Mouse (Mus musculus) lung, postnatal 0 days (tissue): Measurements from ENCODE around the gene Npnt. TPM values are rescaled to one million over a fixed set of nuclear protein-coding genes. Genes with fewer than 3 reads are reported as not detected.
A peak's percentile ranks its signal among the peaks of the same experiment; 100 is the strongest.

Experiments
- ATAC-seq: fragments of 200-750 bp; cut with Nextera tagmentation; 2 replicates; pipeline ENCODE4 v1.8.0; 2017; ENCODE audit warnings: moderate library complexity
- DNase-seq: peaks from one replicate; pipeline ENCODE4 v3.0.0-alpha.2; 2016; ENCODE audit warnings: low spot score
- H3K27ac ChIP-seq: fragments of 300-500 bp; sonication (generic); 2 replicates; pipeline ENCODE4 v1.5.1; 2014; ENCODE audit warnings: antibody characterized with exemption, mild to moderate bottlenecking, low read length, mixed read lengths
- H3K27me3 ChIP-seq: fragments of 300-500 bp; sonication (generic); replicated peaks from 2 replicates; pipeline ENCODE4 v1.6.1; 2014; ENCODE audit warnings: low read length, mixed read lengths; ENCODE audit not compliant: insufficient read depth
- H3K36me3 ChIP-seq: fragments of 300-500 bp; sonication (generic); 2 replicates; pipeline ENCODE4 v1.6.1; 2014; ENCODE audit warnings: low read length, mixed read lengths; ENCODE audit not compliant: insufficient read depth
- H3K4me1 ChIP-seq: fragments of 300-500 bp; sonication (generic); 2 replicates; pipeline ENCODE4 v1.6.1; 2014; ENCODE audit warnings: antibody characterized with exemption, low read depth, low read length, mixed read lengths; ENCODE audit not compliant: insufficient read depth
- H3K4me2 ChIP-seq: fragments of 300-500 bp; sonication (generic); replicated peaks from 2 replicates; pipeline ENCODE4 v1.6.1; 2014; ENCODE audit warnings: low read depth, mild to moderate bottlenecking, low read length, moderate library complexity, mixed read lengths
- H3K4me3 ChIP-seq: fragments of 300-500 bp; sonication (generic); 2 replicates; pipeline ENCODE4 v1.5.1; 2014; ENCODE audit warnings: low read depth, low read length
- H3K9ac ChIP-seq: fragments of 300-500 bp; sonication (generic); replicated peaks from 2 replicates; pipeline ENCODE4 v1.6.1; 2014; ENCODE audit warnings: low read depth, mild to moderate bottlenecking
- H3K9me3 ChIP-seq: fragments of 300-500 bp; sonication (generic); 2 replicates; pipeline ENCODE4 v1.6.1; 2016; ENCODE audit warnings: low read length, mixed read lengths
- CTCF ChIP-seq: IDR thresholded peaks from 2 replicates; pipeline ENCODE4 v1.5.1; 2016; ENCODE audit warnings: antibody characterized with exemption, mild to moderate bottlenecking
- EP300 ChIP-seq: IDR thresholded peaks from 2 replicates; pipeline ENCODE4 v1.6.1; 2016; ENCODE audit warnings: antibody characterized with exemption, mild to moderate bottlenecking, control low read depth
- WGBS: fragments of 180-500 bp; shearing (Covaris S2); extraction: QIAGEN DNeasy Blood & Tissue Kit; methylation state at CpG from one replicate; pipeline ENCODE4 v1.1.7; 2014; 5-methylcytosine and 5-hydroxymethylcytosine counted together
- polyA plus RNA-seq: library from polyadenylated mRNA; unstranded; fragments of >200 nt; fragmentation: Nextera tagmentation; extraction: Ambion mirVana; gene quantifications from 2 replicates; pipeline ENCODE4 v1.2.1, GENCODE M21; 2015

Gene Npnt
- polyA plus RNA-seq, 1 experiment from 2014 or later: 352 TPM

DNA sequence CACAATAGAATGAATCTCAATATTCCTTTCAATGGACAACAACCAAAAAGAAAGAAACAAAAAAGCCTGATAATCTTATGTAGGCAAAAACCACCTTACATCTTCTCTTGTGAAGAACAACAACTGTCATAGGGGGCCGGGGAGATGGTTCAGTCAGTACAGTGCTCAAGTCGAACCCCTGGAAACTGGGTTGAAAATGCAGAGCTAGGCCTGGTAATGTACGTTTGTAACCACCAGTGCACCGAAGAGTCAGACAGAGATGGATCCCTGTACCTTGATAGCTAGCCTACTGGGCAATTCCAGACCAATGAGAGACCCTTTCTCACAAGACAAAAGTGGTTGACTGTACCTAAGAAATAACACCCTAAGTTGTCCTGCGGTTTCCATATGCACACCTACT, 47.2 kb downstream of the Npnt start:
- no peak overlapping the region for H3K9ac ChIP-seq
- no peak for ATAC-seq
- no peak overlapping the region for H3K27ac ChIP-seq
- peaks cover 19% of the 10 kb centered on the region for H3K36me3 ChIP-seq
- no peak for DNase-seq
- TF ChIP-seq CTCF (no peak), EP300 (no peak)
- 91% methylated on average over 5 of the region's 5 CpGs for WGBS
- H3K27me3 ChIP-seq: no peaks in the 10 kb centered on the region
- H3K4me2 ChIP-seq: no peak overlapping the region
- H3K4me3 ChIP-seq: no peak overlapping the region
- H3K4me1 ChIP-seq: no peaks in the 10 kb centered on the region
- no peaks in the 10 kb centered on the region for H3K9me3 ChIP-seq

DNA sequence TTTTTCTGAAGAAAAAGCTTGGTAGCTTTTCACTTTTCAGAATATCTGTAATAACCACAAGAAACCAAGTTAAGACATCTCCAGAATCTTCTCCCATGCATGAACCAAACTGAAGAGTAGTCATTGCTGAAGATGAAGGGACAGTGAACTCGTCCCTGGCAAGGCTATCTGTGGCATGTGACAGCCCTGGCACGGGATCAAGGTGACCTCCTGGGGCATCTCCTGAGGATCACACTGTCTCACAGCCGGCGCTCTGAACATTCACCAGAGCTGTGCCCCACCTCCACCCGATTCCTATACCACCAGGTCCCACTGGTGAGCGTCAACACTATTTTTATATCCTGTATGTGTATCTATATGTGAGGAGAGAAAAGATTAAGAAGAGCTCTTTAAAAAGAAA, 47.9 kb downstream of the Npnt start:
- H3K27me3 ChIP-seq: no peaks in the 10 kb centered on the region
- TF ChIP-seq CTCF (no peak), EP300 (no peak)
- no peak overlapping the region for H3K4me3 ChIP-seq
- ATAC-seq: no peak
- no peak overlapping the region for H3K9ac ChIP-seq
- WGBS: 69% methylated on average over 6 of the region's 6 CpGs
- no peaks in the 10 kb centered on the region for H3K9me3 ChIP-seq
- peaks cover 12% of the 10 kb centered on the region for H3K36me3 ChIP-seq
- no peaks in the 10 kb centered on the region for H3K4me1 ChIP-seq
- H3K27ac ChIP-seq: no peak overlapping the region
- DNase-seq: no peak
- H3K4me2 ChIP-seq: no peak overlapping the region

DNA sequence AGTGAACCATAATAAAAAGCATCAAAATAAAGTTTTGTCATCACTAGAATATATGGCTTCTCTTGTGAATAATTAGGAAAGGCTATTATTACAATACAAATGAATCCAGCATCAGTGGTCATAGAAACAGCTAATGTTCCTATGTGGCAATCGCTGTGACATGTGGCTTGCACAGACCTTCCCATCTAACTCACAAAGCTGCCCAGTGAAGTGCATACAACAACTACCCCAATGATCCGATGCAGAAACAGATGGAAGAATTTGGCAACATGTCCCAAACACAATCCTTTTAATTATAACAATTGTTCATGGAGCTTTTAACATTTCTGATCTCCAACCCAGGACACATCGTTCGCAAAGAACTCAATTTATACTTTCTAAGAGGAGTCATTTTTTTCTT, 52.2 kb downstream of the Npnt start:
- Histone ChIP-seq H3K9ac (no peak overlapping the region), H3K27ac (no peak overlapping the region)
- WGBS: 86% methylated on average over 4 of the region's 4 CpGs

DNA sequence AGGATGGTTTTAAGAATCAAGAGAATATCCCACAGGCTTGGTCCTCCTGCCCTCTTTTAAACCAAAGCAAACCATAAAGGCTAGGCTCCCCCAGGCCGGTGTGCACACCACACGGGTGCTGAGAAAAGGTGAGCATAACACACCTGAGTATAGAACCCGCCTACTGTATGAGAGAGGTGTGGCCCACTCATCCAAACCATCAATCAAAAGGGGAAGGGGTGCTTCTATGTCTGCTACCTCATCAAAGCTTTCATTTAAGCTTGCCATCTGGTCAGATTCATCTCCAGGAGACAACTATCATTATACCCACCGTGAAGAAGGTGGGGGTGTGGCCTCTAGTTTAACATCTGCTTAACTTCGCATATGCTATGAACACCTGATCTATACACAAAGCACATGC, 52.7 kb downstream of the Npnt start:
- TF ChIP-seq CTCF (no peak), EP300 (no peak)
- WGBS: 88% methylated on average over 5 of the region's 5 CpGs

More for the DNA sequence above, 52.2 kb downstream of the Npnt start:
- Histone ChIP-seq H3K36me3 (no peaks in the 10 kb centered on the region), H3K4me2 (no peak overlapping the region), H3K27me3 (no peaks in the 10 kb centered on the region), H3K4me3 (no peak overlapping the region), H3K4me1 (no peaks in the 10 kb centered on the region), H3K9me3 (no peaks in the 10 kb centered on the region)
- DNase-seq: no peak
- TF ChIP-seq CTCF (no peak), EP300 (no peak)
- no peak for ATAC-seq

DNA sequence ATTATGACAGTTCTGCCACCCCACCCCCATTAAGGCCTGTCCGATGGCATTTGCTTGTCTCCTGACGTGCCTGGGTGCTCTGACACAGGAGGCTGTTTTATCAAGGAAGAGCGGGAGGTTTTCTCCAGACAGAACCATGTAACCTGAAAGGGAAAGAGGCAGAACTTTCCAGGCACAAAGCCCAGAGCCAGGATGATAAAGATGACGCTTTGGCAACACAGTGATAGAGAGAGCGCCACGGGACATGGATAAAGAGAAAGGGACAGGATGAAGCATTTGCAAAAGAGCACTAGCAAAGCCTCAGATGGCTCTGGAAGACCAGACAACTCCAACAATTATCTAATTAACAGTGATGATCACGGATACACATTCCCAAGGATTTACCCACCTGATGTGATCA, 56.0 kb downstream of the Npnt start:
- Histone ChIP-seq H3K4me3 (no peak overlapping the region), H3K9me3 (no peaks in the 10 kb centered on the region), H3K4me2 (no peak overlapping the region), H3K36me3 (0 out of 2 replicates have a peak, but pooled peaks cover 7% of the 10 kb centered on the region), H3K27ac (no peak overlapping the region), H3K27me3 (no peaks in the 10 kb centered on the region), H3K4me1 (no peaks in the 10 kb centered on the region), H3K9ac (no peak overlapping the region)
- no peak for TF ChIP-seq CTCF
- TF ChIP-seq EP300: no peak
- DNase-seq: no peak
- no peak for ATAC-seq
- WGBS: 74% methylated on average over 7 of the region's 7 CpGs

More for the DNA sequence above, 52.7 kb downstream of the Npnt start:
- H3K9ac ChIP-seq: no peak overlapping the region
- H3K36me3 ChIP-seq: no peaks in the 10 kb centered on the region
- no peak overlapping the region for H3K4me2 ChIP-seq
- H3K27ac ChIP-seq: no peak overlapping the region
- no peaks in the 10 kb centered on the region for H3K27me3 ChIP-seq
- no peak overlapping the region for H3K4me3 ChIP-seq
- H3K9me3 ChIP-seq: no peaks in the 10 kb centered on the region
- DNase-seq (no peak), ATAC-seq (no peak)
- no peaks in the 10 kb centered on the region for H3K4me1 ChIP-seq

DNA sequence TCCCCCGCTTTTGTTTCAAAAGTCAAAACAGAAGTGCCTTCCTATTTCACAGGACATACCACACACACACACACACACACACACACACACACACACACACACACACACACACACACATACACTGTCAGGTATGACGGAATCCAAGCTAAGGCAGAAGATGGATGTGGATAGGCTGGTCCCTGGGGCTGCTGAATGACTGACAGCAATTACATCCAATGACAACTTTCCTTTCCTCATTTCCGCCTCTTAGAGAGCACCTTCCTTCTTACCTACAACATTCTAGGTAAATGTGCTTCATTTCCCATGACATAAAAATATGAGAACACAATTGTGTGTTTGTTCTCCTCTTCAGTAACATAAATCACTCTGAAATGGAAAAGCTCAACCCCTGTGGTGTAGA, 56.4 kb downstream of the Npnt start:
- H3K4me1 ChIP-seq: no peaks in the 10 kb centered on the region
- DNase-seq: no peak
- H3K36me3 ChIP-seq: 0 out of 2 replicates have a peak, but pooled peaks cover 7% of the 10 kb centered on the region
- 89% methylated on average over 3 of the region's 3 CpGs for WGBS
- no peaks in the 10 kb centered on the region for H3K9me3 ChIP-seq
- no peak overlapping the region for H3K4me2 ChIP-seq
- H3K4me3 ChIP-seq: no peak overlapping the region
- no peak overlapping the region for H3K27ac ChIP-seq
- H3K27me3 ChIP-seq: no peaks in the 10 kb centered on the region
- no peak for ATAC-seq
- TF ChIP-seq EP300: no peak
- TF ChIP-seq CTCF: no peak
- no peak overlapping the region for H3K9ac ChIP-seq

DNA sequence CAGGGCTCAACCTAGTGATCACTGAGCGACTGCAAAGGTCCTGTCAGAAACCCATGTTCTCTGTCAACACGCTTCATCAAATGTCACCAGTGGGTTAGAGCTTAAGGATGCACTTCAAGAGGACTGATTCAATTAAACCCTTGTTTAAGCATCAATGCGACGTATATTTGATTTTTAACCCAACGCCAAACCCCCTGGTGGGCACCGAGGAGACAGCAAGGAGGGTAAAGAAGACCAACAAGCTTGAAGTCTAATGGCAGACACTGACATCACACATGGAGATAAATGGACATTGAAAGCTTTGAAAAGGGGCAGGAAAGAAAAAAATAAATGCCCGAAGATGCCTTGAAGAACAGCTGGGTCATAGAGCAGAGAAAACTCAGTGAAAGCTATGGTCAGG, 57.0 kb downstream of the Npnt start:
- DNase-seq: no peak
- WGBS: 76% methylated on average over 7 of the region's 7 CpGs
- Histone ChIP-seq H3K4me3 (no peak overlapping the region), H3K9ac (no peak overlapping the region), H3K27ac (no peak overlapping the region), H3K9me3 (no peaks in the 10 kb centered on the region), H3K27me3 (no peaks in the 10 kb centered on the region), H3K4me1 (no peaks in the 10 kb centered on the region), H3K36me3 (peaks cover 10% of the 10 kb centered on the region; the same call in 1 of the 2 replicates), H3K4me2 (no peak overlapping the region)
- TF ChIP-seq CTCF (peak; percentile 49), EP300 (no peak)
- ATAC-seq: no peak
